Mouse (Mus musculus) gonadal fat pad, adult 2 months (tissue): ENCODE measurements around the gene Rab3ip. TPM values are rescaled to one million over a fixed set of nuclear protein-coding genes. Genes with fewer than 3 reads are reported as not detected.

ENCODE experiments used
- DNase-seq: peaks from one replicate; pipeline ENCODE4 v3.0.0-alpha.2; 2012; ENCODE audit warnings: low read depth
- polyA plus RNA-seq: library from polyadenylated mRNA; depleted of rRNA; stranded (reverse); fragments of >200 nt; gene quantifications from 2 replicates; pipeline ENCODE4 v1.2.3, GENCODE M21; 2012

Gene Rab3ip
- polyA plus RNA-seq, 1 experiment = 293 TPM

DNA sequence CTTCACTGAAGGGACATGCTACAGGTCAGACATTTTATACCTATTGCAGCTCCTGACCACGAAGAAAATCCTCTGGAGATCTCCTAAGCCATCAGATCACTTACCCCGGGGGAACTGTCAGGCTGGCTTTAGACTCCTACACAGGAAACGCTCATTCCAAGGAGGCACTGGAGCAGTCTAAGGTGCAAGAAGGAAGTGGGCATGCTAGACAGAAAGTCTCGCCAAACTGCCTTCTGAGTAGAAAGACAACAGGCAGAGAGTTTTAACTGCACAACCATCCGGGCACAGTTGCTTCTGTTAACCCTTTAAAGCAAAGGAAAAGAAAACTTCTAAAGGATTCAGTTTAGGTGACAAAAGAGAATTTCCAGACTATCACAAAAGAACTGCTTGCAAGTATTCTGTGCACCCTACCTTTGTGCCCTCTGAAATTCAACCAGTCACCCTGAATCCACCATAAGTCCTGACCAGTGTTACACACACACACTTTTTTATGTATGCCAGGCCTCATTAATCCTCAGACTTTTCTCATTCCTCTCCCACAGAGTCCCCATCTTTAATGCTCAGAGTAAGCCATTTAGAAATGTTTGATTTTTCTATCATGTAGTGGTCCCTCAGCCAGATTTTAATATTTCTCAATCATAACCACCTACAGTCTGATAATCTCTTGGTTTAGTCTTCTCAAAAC, 7.4 kb upstream of the Rab3ip start:
- DNase-seq = peak; percentile 13

DNA sequence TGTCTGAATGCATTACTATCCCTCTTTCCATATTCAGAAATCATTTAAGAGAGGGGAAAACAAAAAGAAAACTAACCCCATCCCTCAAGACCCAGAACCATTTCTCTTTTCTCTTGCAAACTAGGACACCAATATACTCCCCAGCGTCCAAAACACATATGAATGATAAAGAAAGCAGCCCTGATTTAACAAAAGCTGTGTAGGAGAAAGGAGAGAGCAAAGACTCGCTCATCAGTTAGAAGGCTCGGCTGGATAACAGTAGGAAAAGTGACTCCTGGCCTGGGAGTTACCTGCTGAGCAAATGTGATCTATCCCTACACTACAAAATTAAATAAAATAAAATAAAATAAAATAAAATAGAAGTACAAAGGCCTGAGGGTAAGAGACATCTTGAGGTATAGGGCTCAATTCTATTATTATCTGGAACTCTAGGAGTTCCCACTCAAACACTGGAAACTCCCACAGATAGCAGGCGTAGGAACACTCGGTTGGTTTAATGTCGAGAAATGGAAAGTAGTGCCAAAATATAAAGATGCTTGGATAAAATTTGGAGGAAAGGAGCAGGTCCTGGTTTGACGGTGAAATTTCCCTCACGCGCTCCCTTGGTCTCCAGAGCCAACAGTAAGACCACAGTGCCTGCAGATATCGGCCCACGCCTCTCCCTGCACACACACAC, 6.1 kb upstream of the Rab3ip start:
- no peak for DNase-seq

DNA sequence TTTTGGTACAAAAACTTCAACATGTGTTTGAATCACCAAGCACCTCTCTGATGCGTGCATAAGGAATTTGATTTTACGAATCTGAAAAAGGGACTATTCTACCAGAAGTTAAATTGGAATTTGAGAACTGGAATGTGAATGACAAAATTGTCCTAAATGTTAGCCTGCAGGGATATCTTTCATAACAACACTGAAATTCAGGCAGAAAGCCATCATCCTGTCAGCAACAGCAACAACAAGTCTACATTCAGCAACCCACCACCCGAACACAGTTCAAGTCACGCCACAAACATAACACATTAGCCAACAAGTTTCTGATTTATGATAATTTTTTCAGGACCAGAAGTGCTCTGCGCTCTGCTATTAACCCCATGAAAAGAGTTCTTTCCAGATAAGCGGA, 4.6 kb upstream of the Rab3ip start:
- DNase-seq = no peak

DNA sequence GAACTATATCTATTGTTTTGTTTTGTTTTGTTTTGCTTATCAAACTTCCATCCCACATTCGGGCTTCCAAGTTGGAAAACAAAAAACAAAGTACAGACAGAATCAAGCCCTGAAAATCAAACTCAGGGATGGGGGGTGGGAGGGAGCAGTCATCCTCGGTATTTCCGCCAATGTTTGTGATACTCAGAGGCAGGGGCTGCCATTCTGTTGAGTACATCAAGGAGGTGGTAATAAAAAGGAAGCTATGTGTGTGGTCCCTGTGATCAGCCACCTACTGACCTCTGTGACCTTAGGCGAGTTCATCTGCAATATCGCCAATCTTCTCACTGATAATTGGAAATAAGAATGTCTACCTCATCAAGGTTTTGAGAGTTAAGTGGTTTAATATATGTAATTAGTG, 317 bp upstream of the Rab3ip start:
- no peak for DNase-seq

DNA sequence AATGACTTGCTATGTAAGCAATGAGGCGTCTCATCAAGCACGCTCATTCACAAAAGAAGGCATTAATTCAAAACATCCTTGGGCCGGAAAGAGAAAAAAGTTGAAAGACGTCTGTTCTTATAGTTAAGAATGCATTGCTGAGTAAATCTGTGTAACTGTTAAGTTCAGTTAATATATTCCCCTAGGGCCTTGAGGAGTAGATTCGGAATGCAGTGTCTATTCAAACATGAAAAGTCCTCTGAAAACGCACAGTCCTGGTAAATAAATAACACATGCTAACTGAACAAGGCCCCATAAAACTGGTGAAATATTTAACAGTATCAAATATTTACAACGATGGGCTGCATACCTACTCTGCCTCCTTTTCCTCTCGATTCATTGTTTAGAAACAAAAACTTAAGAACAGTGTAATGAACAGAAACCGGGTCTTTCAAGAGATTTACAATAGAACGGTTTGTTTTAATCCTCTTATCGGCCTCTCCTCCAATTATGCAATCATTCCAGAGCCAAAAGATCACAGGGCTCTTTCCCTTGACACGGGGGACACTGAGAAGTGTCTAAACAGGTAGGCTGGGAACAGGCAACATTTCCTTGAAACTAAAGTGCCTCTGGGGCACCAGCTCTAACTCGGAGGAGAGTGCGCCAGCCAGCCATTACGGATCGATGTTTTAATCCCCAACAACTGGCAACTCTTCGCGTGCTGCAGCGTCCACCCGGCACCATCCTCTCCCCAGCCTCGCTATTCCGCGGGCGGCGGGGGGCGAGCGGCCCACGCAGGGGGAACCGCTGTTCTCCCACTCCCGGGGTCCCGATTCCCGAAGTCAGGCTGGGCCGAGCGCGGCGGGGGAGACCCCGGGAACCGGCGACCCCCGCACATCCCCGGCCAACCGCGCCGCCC, 1.2 kb downstream of the Rab3ip start:
- DNase-seq = no peak

DNA sequence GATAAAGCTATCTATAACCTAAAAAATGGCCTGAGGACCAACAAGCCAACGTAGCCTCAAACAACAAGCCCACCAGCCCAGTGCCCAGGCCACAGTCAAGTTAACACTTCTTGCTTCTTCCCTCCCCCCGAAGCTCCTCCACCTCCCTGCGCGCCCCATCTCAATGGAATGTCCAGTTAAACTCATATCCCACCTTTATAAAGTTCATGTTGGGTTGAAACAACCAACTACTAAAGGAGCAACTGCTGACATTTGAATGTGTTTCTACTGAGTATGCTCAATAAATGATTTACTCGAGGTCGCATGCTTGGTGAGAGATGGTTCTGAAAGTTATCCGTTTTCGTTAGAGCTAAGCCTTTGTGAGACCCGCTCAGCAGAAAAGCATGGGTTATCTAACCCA, 2.2 kb downstream of the Rab3ip start:
- DNase-seq = no peak

DNA sequence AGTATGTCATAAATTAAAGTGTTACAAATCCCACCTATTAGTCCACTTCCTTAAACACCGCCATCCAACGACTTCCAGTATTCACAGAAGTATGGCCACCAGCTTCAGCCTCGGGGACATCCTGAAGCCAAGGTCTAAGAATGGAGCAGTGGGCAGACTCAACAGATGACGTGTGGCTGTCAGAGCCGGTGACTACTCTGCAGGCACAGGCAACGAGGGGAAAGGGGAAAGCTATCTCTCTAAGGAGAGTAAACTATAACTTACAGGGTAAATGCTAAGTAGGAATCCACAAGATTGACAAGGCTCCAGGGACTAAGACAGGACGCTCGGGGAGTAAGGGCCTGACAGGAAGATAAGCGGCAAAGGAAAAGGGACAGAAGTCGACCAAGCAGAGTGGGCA, 5.6 kb downstream of the Rab3ip start:
- no peak for DNase-seq

DNA sequence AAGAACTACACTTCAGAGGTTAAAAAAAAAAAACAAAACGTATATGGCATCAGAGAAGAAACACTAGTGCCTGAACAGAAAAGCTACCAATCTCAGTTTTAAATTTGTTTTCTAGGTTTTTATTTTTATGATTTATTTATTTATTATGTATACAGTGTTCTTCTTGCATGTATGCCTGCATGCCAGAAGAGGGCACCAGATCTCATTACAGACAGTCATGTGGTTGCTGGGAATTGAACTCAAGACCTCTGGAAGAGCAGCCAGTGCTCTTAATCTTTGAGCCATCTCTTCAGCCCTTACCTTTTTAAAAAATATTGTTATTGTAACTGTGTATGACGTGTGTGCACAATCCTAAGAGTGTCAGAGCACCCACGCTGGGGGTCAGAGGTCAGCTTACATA, 6.4 kb downstream of the Rab3ip start:
- no peak for DNase-seq

DNA sequence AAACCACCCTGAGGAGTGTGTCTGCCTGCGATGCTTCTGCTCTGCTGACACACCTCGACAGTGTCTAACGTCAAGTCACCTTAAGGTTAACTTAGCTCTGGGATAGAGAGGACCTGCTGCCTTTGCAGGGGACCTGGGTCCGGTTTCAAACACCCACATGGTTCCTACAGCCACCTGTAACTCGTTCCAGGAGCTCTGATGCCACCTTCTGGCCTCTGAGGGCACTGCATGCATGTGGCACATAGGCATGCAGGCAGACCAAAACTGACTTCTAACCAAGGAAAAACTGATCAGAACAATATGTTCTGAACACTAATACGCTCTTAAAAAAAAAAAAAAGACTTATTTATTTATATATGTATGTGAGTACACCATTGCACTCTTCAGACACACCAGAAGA, 7.5 kb downstream of the Rab3ip start:
- no peak for DNase-seq

DNA sequence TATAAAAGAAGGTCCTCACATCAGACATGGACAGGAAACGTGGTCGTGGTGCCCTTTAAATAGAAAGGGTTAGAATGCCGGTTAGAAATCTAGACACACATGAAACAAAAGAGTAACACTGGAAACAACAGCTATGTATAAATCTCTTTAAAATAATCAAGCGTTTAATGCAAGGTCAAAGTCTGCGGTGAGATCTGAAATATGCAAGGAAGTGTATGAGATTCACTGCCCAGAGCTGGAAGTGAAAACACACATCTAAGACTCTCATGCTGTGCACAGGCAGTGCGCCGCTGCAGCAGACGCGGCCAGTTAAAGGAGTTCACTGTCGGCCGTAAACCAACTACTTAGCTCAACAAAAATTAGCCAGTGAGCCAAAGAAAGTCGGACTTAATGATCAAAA, 15.5 kb downstream of the Rab3ip start:
- DNase-seq = no peak

DNA sequence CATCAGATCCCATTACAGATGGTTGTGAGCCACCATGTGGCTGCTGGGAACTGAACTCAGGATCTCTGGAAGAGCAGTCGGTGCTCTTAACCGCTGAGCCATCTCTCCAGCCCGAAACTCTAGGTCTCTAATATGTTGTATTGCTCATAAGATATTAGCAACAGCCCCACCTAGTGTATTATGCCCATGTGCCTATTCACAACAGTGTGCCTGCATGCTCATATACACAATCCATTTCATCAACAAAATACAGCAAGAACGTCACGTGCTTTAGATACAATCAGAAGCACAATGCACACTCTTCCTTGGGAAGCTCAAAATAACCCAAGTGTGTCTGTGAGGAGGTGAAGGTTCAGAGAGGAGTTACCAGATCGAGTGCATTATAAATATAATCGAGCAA, 16.8 kb downstream of the Rab3ip start:
- no peak for DNase-seq

DNA sequence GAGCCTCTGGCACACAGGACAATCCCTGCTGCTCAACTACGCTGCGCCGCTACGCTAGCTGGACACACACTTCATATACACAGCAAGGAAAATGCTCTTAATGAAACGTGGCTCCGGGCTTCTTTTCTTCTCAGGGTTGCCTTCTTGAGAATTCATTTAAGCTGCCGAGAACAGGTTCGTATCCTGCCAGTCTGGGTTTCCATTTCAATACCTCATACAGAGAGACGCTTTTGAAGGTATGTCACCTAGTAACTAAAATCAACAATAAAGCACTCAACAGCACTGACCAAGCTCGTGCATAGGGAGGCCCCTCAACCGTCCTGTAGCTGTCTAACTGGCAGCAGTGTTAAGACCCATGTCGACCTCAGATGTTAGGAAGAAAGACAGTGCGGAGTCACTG, 18.2 kb downstream of the Rab3ip start:
- DNase-seq = no peak

DNA sequence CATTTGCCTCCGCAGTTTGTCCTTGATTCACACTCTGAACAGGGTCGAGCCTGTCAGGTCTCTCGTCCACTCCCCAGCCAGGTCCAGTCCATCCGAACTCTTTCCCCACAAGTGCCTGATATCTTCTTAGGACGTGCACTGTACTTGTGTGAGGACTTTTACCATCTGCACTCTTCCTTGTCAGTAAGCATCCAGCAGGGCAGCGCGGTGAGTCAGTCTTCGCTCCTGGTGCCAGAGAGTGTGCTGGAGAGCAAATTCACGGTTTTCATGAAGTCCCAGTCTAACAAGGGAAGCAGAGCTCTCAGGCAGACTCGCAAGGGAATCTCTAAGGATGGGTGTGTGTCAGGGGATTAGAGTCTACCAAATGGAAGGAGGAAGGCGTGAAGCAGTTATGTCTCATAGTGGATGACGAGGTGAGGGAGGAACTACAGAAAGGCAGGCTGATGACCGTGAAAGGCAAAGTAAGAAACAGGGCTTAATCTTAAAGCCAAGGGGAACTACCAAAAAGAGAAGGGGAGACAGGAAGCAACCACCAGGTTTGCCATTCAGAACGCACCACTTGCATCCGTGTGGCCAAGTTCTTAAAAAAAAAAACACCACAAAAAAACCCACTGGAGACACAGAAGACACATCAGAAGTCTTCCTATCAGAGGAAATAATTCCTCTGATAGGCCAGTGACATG, 18.9 kb downstream of the Rab3ip start:
- no peak for DNase-seq

DNA sequence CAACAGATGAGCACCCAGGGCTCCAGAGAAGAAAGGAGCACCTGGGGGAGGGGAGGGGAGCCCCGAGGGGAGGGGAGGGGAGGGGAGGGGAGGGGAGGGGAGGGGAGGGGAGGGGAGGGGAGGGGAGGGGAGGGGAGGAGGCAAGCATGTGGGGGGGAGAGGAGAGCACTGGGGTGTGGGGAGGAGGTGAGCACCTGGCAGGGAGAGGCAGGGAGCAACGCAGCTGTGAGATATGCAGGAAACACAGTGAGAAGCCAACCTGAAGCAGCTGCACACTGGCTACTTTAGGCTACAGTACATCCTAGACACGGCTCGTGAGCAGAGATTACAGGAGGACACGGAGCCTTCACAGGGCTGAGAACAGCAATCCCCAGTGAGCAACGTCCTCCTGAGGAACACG, 19.6 kb downstream of the Rab3ip start:
- no peak for DNase-seq

DNA sequence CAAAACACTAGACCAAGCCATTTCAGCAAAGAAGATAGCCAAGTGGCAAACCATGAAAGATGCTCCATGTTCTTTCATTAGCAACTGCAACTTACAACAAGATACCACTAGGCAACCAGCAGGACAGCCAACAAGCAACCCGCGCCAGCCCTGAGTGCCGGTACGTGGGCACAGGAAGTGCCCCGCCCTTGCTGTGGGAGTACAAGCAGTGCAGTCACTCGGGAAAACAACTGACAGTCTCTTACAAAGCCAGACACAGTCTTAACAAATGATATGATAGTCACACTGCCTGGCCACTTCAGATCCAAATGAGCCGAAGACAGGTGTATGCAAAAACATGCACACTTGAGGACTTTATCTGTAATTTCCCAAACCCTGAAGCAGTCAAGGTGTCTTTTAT, 20.1 kb downstream of the Rab3ip start:
- DNase-seq = no peak

DNA sequence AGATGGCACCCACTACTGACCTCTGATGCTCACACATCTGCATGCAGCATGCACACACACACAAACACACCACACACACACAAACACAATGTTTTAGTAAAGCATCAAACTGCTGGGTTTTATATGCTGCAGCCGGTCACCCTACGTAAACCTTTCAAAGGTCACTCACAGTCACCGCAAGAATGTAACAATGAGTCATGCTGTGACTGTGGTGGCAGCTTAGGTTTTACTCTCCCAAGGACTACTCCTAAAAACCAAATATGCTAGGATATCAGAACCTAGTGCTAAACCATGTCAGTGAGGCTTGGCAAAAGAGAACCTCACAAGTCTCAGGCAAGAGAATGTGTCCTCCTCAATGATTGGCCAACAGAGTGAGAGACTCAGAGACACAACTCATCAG, 21.7 kb downstream of the Rab3ip start:
- DNase-seq = no peak

DNA sequence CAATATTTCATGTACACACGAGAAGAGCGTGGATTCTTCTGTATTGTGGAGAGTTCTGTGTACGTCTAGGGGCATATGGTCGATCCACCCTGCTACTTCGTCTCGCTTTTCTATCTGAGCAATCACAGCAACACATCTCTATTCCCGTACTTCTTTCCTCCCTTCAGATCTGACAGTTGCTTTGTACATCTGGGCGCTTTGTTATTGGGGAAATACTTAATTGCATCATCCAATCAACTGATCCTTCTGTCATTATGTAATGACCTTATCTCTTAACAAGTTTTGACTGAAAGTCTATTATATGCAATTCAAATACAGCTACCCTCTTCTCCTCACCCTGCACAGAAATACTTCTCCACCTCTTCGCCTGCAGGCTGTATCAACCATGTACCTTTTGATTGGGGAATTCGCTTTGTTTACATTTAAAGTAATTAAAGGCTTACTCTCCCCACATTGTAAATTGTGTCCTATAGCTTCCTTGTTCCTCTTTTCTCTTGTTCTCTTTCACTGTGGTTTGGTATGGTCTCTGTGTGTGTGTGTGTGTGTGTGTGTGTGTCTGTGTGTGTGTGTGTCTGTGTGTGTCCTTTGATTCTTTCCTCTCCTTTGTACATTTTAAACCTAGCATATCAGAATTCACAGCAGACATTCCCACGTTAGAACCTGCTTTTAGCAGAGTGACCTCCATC, 24.0 kb downstream of the Rab3ip start:
- no peak for DNase-seq

DNA sequence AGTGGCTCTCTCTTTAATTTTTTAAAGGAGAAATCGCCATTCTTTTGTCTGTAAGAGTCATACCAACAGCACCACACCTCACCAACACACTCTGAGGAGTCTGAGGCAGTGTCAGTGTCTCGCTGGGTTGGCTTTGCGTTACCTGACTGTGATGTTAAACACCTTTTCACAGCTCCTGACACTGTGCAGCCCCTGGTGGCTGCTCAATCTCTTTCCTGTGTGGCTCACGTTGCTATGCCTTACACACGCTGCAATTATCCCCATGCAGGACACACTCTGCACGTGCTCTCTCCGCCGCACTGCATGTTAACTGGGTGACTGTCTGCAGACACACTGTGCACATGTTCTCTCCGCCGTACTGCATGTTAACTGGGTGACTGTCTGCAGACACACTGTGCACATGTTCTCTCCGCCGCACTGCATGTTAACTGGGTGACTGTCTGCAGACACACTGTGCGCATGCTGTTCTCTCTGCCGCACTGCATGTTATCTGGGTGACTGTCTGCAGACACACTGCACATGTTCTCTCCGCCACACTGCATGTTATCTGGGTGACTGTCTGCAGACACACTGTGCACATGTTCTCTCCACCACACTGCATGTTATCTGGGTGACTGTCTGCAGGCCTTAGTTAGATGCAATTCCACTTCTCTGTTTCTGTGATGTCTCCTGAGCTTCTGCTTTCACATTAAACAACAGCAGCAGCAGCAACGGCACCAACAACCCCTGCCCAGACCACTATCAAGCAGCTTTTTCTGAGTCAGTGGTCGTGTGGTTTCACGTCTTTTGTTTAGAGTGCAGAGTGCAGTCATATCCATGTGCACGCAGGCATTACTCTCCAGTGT, 26.7 kb downstream of the Rab3ip start:
- DNase-seq = no peak

DNA sequence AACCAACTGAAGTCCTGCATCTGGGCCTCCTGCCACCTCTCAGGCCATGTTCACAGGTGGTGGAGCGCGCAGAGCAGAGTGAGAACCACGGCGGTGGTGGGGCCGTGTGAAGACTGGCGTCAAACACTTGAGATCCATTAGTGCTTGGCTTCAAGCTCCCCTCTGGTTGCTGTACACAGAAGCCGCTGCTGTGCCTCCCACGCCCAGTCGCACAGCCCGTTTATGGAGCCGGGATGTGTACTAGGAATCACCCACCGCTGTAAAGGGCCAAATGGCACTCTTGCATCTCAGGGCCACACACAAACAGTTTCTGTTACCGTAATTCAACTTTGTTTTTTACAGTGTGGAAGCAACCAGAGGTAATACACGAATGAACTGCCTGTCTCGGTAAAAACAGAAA, 28.4 kb downstream of the Rab3ip start:
- no peak for DNase-seq

DNA sequence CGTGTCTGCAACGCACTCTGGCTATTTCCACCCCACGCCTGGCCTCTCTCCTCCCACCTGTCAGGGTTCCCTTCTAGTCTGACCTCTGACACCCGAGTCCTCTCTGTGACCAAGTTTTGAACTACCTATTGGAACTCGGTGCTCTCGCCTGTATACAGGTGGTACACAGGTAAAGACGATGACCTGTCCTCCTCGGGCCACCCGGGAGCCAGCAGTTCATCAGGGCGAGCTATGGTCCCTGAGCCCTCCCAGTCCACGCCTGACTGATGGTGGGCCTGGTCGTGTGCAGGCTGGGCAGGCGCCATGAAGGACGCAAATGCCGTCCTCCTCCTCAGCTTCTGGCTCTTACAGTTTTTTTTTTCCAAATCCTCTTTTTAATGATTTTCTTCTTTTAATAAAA, 29.2 kb downstream of the Rab3ip start:
- DNase-seq = no peak

DNA sequence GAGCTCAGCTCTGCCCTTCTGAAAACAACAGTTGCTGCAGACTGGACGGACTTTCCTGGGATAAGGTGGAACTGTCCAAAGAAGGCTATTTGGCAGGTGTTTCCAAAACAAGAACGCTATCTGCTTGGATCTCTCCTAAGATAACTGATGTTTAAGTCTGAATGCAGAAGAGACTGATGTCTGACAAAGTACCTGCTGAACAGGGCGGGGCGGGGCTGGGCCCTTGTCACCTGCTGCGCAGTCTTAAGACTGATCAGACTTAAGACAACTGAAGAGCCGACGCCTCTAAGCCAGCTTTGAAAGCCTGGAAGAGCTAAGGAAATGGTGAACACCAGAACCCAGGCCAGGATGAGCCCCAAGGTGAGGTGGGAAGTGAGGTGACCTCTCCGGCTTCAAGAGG, 29.9 kb downstream of the Rab3ip start:
- DNase-seq = no peak
